Mouse (Mus musculus) regulatory T cell (primary cell): ENCODE results near the gene Bax.

Experiments
- in situ Hi-C: fragments of 300-600 bp; cut with MboI, MseI; formaldehyde crosslinking; loops from one replicate; pipeline ENCODE4 v1.15.1; 2025; ENCODE audit warnings: high pct_unique_total_duplicates

The Bax gene

GRCm38 (mm10) chr7:45457204-45458060 lies 9.3 kb downstream of the Bax start:
- in situ Hi-C loops: no loop called here

- in situ Hi-C loops: no loop called here
Observed at GRCm38 (mm10) chr7:45456721-45457203, 9.9 kb downstream of the Bax start.

DNA sequence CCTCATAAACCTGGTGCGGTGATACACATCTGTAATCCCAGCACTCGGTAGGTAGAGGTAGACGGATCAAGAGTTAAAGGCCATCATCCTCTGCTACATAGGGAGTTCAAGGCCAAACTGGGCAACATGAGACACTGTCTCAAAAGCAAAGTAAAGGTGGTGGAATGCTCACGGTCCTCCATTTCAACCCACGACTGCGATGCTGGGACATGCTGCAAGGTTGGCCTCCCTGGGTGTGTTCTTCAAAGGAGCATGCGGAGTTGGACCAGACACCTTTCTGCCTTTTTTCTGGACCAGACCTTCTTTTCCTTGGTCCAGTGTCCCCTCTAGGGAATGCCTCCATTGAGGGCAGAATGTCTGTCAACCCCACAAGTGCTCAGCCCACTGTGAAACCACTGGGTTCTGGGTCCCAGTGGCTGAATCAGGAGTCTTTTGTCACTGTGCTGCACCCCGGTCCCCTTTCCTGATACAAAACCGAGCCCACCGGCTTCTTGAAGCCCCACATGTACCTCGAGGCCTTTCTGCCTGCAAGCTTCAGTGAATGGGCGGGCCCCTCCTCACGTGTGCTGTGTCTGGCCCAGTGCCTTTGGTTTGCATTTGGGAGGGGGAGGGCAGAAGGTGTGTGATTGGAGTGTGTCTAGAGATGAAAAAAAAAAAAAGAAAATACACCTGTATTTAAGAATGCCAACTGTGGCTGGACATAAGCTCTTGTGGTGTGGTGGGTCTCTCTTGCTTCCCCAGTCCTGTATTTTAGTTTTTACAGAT lies 10.6 kb downstream of the Bax start:
- in situ Hi-C loops: no loop called here

GRCm38 (mm10) chr7:45454971-45455370 lies 11.7 kb downstream of the Bax start:
- in situ Hi-C loops: no loop called here

DNA sequence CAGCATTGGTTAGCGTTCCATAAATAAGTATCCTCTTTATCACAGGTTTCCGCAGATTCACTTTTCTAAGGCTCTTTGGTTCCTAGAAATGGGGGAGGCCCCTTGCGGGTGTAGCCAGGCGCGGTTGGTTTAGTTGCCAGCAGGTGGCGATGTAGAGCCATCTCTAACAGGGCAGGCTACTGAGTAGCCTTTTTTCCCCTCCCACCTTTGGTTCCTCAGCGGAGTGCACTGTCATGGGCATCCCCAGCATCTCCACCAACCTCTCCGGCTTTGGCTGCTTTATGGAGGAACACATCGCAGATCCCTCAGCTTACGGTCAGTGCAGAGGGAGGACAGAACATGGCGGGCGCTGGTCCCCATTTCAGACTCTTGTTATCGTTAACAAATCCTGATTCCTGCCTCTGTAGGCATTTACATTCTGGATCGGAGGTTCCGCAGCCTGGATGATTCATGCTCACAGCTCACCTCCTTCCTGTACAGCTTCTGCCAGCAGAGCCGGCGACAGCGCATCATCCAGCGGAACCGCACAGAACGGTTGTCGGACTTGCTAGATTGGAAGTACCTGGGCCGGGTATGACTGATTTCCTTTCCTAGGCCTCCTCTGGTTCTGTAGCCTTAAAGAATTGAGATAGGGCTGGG lies 15.2 kb downstream of the Bax start:
- in situ Hi-C loops: no loop called here

- in situ Hi-C loops: no loop called here
Observed at GRCm38 (mm10) chr7:45449974-45450373, 16.7 kb downstream of the Bax start.

DNA sequence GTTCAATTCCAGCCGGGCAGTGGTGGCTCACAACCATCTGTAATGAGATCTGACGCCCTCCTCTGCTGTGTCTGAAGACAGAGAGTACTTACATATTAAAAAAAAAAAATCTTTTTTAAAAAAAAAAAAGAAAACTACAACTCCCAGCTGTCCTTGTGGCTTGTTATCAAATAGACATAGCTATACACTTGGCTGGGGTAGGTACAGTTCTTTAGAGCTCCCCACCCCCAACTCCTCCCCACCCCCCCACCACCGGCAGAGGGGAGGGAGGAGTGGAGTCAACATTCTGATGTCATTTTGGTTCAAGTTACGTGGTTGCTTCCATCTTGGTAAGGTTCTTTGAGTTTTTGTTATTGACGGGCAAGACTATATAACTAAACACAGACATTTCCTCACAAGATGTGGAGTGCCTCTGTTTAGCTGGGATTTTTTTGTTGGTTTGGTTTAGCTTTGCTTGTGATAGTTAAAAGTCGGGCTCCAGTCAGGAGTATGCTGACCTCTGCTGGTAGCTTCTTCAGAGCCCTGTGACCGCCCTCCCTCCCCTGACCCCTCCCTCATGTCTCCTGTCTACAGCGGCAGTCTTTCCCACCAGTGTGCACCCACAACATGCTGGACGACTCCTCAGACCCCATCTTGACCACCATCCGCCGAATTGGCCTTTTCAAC lies 19.2 kb downstream of the Bax start:
- in situ Hi-C loops: no loop called here

DNA sequence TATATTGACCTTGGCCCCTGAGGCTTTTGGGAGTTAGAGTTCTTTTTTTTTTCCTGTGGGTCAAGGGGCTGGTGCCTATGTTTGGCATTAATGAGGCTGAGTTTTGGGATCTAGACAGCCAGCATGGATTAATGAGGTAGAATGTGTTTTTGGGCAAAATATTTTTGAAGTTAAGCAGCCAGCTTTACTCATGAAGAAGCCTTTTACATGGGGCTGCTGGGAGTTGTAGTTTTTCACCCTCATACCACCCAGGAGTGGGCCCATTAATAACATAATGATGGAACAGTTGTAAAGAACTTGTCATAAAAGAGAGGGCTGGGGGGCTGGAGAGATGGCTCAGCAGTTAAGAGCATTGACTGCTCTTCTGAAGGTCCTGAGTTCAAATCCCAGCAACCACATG lies 20.1 kb downstream of the Bax start:
- in situ Hi-C loops: no loop called here

DNA sequence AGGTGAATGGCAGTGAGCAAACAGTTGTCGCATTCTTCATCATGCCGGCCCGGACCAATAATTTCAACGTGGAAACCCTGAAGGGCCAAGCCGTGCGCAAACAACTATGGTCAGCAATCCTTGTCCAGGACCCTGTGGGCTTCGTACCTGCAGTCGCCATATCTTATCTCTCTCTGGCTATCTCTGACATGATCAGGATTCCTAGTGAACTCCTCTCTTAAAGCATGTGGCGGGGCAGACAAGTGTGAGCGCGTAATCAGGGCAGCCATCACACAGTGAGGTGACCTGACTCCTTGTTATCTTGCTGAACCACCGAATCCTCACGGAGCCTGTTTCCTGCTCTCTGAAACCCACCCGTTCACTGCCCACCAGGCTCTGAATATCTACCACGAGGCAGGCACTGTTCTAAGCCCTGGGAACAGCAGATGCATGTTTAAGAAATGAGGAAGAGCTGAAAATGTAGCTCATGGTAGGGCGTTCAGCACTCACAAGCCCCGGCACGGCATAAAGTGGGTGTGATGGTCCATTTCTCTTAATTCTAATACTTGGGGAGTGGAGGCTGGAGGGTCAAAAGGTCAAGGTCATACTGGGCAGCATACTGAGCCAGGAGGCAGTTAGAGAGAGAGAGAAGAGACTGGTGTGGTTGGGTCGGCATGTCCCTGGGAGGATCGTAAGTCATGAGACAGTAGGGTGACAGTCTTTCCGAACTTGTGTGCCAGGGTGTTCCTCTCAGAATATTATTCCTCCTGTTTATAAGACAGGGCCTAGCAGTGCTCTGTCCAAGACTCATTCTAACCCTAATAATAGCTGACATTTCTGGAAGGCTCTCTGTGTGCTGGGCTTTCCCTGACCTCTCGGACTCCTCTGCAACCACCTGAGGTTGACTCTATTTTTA lies 22.9 kb downstream of the Bax start:
- in situ Hi-C loops: no loop called here

DNA sequence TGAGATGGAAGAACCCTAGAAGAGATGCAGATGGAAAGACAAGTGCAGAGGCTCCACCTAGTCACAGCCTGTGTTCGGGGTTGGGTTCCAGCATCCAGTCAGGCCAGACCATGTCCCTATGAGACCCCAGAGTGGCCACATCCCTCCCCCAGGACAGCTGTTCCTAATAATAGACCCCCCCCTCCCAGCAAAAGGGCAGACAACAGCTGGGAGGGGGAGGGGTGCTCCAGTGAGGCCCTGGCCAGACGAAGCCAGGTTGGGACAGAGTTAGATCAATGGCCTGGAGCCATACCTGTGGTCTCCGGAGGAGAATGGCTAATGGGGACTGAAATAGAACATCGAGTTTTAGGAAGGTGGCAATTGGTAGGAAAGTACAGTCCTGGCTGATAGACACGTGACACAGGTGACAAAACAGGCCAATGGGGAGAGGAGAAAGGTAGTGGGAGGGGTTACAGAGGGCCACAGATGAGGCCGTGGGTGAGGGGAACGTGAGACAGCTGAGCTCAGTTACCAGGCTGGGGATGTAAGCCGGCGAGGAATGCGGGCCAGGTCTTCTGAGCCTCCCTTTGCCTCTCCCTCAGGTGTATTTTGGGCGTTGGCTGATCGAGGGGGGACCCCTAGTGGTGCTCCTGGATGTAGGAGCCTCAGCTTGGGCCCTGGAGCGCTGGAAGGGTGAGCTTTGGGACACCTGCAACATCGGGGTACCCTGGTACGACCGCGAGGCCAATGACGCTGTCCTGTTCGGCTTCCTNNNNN lies 29.0 kb downstream of the Bax start, which contains the start of gene Ruvbl2:
TSS of gene Ruvbl2 (minus strand) at position 576 of the 756 bp plus-strand sequence.
- in situ Hi-C loops: loop anchor here (10.0 kb wide), 1 partner anchor 377 kb away; the partner anchor contains the start of gene Cyth2

DNA sequence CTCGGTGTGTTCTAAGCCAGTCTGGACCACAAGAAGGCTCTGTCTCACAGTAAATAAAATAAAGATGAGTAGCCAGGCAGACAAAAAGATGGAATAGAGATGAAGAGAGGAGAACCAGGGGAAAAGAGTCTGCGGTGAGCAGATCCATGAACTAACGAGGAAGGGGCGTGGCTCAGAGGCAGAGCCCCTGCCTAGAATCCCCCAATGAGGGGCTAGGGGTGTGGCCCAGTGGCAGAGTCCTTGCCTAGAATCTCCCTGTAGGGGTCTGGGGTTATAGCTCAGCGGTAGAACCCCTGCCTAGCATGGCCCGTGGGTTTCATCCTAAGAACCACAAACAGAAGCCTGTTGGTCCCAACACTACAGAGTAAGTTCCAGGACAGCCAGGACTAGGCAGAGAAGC lies 29.7 kb downstream of the Bax start:
- in situ Hi-C loops: loop anchor here (10.0 kb wide), 1 partner anchor 378 kb away; the partner anchor contains the start of gene Cyth2

DNA sequence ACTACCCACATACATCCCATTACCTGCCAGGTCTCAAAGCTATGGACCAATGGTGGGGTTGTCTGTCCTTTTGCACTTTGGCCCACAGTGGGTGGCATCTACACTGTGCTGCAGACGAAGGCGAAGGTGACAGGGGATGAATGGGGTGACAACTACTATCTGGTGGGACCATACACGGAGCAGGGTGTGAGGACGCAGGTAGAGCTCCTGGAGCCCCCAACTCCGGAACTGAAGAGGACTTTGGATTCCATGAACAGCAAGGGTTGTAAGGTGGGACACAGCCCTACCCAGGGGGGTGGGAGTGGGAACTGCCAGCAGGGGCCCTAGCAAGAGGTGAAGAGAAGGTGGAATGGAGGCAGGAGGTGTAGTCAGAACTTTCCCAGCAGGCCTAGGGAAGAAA lies 30.3 kb downstream of the Bax start:
- in situ Hi-C loops: loop anchor here (10.0 kb wide), 1 partner anchor 378 kb away; the partner anchor contains the start of gene Cyth2

DNA sequence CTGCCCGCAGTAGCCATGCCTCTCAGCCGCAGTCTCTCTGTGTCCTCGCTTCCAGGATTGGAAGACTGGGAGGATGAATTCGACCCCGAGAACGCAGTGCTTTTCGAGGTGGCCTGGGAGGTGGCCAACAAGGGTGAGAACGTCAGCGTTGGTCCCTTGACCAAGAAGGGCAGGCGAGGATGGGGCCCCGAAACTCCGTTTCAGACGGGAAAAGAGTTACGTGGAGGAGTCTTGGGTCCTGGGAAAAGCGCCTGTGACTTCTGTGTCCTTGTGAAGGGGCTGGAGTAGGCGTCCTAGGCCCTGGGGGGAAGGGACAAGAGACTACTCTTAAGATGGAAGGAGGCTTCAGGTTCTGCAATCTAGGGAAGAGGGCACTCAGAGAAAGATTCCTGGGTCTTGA lies 31.7 kb downstream of the Bax start:
- in situ Hi-C loops: loop anchor here (10.0 kb wide), 1 partner anchor 380 kb away; the partner anchor contains the start of gene Cyth2

DNA sequence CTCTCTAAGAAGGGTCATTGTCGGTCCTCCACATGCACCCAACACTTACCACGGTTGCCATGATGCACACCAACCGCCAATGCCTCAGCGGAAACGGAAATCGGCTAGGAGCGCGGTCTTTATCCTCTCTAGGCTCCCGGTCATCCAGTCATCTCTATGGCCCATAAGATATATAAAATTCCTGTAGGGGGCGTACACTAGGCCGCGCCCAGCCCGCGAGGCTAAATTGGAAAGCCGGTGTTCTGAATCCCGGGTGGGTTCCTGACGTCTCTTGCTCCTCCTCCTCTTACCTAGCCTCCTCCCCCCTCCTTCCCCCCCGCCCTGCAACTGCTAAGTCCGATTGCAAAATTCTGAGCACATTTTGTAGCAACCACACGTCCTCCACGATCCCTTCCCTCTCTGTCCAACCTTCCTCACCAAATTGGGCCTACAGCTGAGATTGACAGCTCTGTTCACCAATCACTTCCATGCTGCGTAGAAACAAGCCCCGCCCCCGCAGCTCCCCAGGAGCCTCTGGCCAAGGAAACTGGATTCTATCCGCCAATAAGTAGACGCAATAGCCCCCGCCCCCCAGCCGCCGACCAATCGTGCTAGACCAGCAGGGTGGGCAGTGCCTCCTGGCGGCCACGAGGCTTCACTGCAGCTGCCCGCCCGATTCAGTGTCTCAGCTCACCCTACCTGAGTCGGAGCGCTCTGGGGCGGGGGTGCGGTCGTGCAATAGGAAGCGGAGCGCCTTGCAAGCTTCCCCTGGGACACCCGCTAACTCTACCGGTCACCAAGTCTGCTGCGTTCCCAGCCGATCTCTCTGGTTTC lies 32.3 kb downstream of the Bax start, which contains the start of gene Gys1:
TSS of gene Gys1 (plus strand) at position 642 of the 813 bp plus-strand sequence.
- in situ Hi-C loops: loop anchor here (10.0 kb wide), 1 partner anchor 380 kb away; the partner anchor contains the start of gene Cyth2

- in situ Hi-C loops: loop anchor here (10.0 kb wide), 1 partner anchor 381 kb away; the partner anchor contains the start of gene Cyth2
Observed at GRCm38 (mm10) chr7:45433835-45434202, 32.9 kb downstream of the Bax start.

DNA sequence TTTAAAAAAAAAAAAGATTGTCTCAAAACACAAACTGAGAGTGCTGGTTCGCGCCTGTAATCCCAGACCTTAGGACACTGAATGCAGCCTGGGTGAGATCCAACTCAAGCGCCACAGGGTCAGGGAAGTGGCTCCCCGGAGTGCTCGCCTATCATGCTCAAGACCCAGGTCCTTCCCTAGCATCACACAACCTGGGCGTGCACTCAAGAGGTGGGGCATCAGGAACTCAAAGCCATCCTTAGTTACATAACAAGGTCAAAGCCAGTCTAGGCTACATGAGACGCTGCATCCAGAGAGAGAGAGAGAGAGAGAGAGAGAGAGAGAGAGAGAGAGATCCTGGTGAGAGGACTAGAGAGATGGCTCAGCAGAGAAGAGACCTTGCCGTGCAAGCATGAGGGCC lies 40.1 kb downstream of the Bax start:
- in situ Hi-C loops: no loop called here

DNA sequence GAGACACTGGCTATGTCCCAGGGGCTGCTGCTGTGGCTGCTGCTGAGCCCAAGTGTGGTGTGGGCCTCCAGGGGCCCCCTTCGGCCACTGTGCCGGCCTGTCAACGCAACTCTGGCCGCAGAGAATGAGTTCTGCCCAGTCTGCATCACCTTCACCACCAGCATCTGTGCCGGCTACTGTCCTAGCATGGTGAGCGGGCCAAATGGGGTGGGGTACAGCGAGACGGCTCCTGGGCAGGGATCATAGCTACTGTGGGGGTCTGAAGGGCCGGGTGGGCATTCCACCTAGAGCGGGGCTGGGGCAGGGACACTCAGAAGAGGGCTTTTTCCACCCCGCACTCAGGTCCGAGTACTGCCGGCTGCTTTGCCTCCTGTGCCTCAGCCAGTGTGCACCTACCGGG lies 45.5 kb downstream of the Bax start:
- in situ Hi-C loops: no loop called here

DNA sequence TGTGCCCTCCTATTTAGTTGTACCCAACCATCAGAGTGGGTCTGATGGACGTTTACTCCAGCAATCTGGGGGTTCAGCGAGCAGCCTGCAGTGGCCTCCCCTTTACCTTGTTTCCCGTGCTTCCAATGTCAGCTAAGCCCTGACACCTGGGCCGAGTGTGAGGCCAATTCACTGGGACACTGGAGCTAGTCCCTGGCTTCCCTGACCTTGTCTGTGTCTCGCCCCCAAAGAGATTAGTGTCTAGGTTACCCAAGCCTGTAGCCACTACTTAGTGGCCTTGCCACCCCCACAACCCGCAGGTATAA lies 46.1 kb downstream of the Bax start, which contains the start of gene Lhb:
TSS of gene Lhb (plus strand) at position 206 of the 305 bp plus-strand sequence.
- in situ Hi-C loops: no loop called here
